Mouse (Mus musculus): ENCODE measurements around the gene Mrpl2. TPM values are rescaled to one million over a fixed set of nuclear protein-coding genes. Genes with fewer than 3 reads are reported as not detected.

The Mrpl2 gene
- polyA plus RNA-seq, 1 experiment from 2014 or later = 106 TPM

DNA sequence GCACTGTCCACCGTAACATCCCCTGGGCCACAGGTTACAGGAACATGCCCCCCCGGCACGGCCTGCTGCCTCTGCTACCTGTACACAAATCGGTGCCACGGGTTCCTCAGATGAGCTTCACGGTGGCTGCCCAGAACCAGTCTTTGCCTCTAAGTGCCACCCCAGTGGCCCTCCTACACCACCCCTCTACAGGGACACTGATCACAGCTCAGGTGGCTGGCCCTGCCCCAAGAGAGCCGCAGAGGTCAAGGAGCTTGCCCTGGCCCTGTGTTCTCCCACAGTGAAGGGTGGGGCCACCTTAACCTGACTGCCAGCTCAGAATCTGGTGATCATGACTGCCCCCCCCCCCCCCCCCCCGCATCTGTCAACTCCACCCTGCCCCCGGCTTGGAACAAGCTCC, 32.4 kb downstream of the Mrpl2 start, which contains the start of gene Mea1:
Mea1 (plus strand) TSS at position 378 of the 400 bp plus-strand sequence.
- 92% methylated on average over 7 of the region's 9 CpGs for WGBS (ENCODE audit: insufficient replicate concordance)
- Histone ChIP-seq H3K36me3 (peaks cover 54% of the 10 kb centered on the region), H3K9ac (peak within 1 kb of the TSS; percentile 85), H3K4me2 (peak within 1 kb of the TSS; percentile 85), H3K4me1 (peaks cover 51% of the 10 kb centered on the region), H3K27me3 (replicated peaks) (no peaks in the 10 kb centered on the region), H3K27ac (peak within 1 kb of the TSS; percentile 90), H3K4me3 (peak within 1 kb of the TSS; percentile 81), H3K9me3 (replicated peaks) (no peaks in the 10 kb centered on the region)
- no peak for ATAC-seq

DNA sequence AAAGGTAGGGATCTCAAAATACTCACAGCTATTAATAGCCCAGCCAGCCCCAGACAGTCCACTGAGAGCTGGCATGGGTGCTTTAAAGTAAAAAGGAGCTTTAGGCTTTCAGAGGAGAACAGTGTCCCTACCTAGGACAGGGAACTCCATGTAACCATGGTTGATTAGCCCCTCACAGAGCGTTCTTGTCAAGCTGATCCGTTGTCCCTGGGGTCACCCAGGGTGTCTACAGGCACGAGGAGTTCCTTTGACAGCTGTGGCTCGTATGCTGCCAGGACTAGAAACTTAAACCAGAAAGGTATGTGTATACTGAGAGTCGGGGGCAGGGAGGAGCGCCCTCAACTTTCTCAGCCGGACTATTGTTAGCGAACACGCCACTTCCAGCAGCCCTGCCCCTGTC, 32.9 kb downstream of the Mrpl2 start:
- no peak for ATAC-seq
- H3K4me3 ChIP-seq = peak overlapping the region; percentile 81
- no peaks in the 10 kb centered on the region for H3K27me3 ChIP-seq (replicated peaks)
- peak overlapping the region; percentile 90 for H3K27ac ChIP-seq
- peaks cover 59% of the 10 kb centered on the region for H3K36me3 ChIP-seq
- no peaks in the 10 kb centered on the region for H3K9me3 ChIP-seq (replicated peaks)
- peak overlapping the region; percentile 85 for H3K4me2 ChIP-seq
- peak overlapping the region; percentile 85 for H3K9ac ChIP-seq
- WGBS (ENCODE audit: insufficient replicate concordance) = 68% methylated on average over 9 of the region's 9 CpGs
- peaks cover 48% of the 10 kb centered on the region for H3K4me1 ChIP-seq

DNA sequence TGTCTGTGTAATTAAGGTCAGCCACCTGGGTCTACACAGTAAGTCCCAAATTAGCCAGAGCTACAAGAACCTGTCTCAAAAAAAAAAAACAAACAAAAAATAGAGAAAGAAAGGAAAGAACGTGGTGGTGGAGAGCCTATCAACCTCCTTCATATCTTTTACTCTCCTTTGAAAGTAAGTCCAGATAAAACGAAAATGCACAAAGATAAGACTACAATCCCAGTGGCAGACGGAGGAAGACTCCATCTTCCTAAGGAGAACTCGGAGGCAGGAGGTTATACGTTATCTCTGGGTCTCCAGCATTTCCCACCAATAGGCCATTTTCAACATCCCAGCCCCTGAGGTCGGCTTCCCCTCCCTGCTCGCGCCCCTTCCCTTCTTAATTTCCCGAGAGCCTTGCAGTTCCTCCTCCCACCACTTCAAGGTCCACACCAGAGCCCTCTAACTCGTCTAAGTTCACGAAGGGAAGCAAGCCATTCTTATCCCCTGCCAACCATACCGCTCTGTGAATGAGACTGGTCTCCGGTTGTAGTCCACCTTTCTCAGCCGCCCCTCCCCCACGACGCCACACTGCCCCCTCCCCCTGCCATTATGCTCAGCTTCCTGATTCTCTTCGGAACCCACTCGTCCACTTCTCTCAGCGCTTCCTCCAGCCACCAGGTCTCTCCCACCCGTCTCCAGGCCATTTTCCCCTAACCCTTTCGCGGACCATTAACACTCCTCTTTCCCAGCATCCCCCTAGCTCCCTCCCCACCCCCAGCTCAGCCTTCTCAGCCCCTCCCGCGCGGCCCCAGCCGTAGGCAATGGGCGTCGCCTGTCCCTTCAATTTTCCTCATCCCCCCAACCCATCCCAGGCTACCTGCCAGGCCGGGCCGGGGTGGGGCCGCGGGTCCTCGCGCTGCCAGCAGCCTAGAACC, 34.1 kb downstream of the Mrpl2 start:
- Histone ChIP-seq H3K4me3 (peak overlapping the region; percentile 81), H3K9ac (peak overlapping the region; percentile 85), H3K36me3 (peaks cover 64% of the 10 kb centered on the region), H3K4me1 (peaks cover 39% of the 10 kb centered on the region), H3K9me3 (replicated peaks) (no peaks in the 10 kb centered on the region), H3K27ac (peak overlapping the region; percentile 90), H3K4me2 (peak overlapping the region; percentile 85), H3K27me3 (replicated peaks) (no peaks in the 10 kb centered on the region)
- WGBS (ENCODE audit: insufficient replicate concordance) = under 1% methylated on average over 34 of the region's 34 CpGs
- ATAC-seq = peak; percentile 1; the same call in 1 of the 2 replicates

DNA sequence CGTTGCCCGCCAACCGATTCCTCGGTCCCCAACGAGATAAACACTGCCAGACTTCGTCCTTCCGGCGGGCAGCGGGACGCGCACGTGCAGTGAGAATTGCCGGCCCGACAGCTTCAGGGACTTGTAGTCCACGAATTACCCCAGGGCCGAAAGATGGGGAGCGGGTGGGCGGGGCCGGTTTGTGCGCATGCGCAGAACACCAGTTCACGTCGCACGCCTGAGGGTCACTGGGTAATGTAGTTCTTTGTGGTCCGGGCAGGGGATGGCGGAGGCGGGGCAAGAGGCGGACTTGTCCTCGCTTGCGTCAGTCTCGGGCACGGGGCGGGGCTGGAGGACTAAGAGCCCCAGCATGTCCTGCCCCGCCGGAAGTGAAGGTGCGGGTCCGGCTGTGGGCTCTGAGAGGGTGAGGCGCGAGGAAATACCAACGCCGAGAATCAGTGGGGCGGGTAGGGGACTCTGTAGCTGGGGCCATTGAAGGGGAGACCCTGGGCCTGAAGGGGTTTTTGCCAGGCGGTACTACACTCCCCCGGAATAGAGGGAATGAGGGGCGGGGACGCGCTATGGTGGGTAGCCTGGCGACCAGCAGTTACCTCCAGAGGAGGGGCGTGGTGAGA, 34.8 kb downstream of the Mrpl2 start, which contains the start of gene Klhdc3:
Klhdc3 (minus strand) TSS at position 155 of the 614 bp plus-strand sequence.
- peak within 1 kb of the TSS; percentile 85 for H3K9ac ChIP-seq
- H3K4me2 ChIP-seq = peak within 1 kb of the TSS; percentile 85
- H3K4me1 ChIP-seq = peaks cover 36% of the 10 kb centered on the region
- no peaks in the 10 kb centered on the region for H3K27me3 ChIP-seq (replicated peaks)
- under 1% methylated on average over 49 of the region's 49 CpGs for WGBS (ENCODE audit: insufficient replicate concordance)
- H3K36me3 ChIP-seq = peaks cover 64% of the 10 kb centered on the region
- H3K9me3 ChIP-seq (replicated peaks) = no peaks in the 10 kb centered on the region
- ATAC-seq = peak; percentile 97
- peak within 1 kb of the TSS; percentile 90 for H3K27ac ChIP-seq
- H3K4me3 ChIP-seq = peak within 1 kb of the TSS; percentile 81

DNA sequence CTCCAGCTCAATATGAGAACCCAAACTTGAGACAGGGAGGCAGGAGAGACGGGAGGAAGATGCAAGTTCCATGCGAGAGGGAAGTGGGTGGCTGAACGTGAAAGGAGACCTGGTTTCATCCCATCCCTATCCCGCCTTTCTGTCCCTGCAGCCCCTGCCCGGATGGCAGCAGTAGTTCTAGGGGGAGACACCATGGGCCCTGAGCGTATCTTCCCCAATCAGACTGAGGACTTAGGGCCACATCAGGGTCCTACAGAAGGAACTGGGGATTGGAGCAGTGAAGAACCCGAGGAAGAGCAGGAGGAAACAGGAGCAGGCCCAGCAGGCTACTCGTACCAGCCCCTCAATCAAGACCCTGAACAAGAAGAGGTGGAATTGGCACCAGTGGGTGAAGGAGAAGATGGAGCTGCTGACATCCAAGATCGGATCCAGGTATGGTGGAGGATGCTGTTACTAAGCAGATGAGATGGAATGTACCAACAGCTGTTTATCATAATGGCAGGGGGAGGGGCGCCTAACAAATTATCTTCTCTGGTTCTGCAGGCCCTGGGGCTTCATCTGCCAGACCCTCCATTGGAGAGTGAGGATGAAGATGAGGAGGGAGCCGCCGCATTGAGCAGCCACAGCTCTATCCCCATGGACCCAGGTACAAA, 35.6 kb downstream of the Mrpl2 start:
- peaks cover 36% of the 10 kb centered on the region for H3K4me1 ChIP-seq
- no peak for ATAC-seq
- peak overlapping the region; percentile 73 for H3K9ac ChIP-seq
- peak overlapping the region; percentile 85 for H3K4me2 ChIP-seq
- 25% methylated on average over 12 of the region's 12 CpGs for WGBS (ENCODE audit: insufficient replicate concordance)
- peak overlapping the region; percentile 63 for H3K27ac ChIP-seq
- H3K27me3 ChIP-seq (replicated peaks) = no peaks in the 10 kb centered on the region
- H3K4me3 ChIP-seq = peak overlapping the region; percentile 81
- H3K36me3 ChIP-seq = peaks cover 64% of the 10 kb centered on the region
- no peaks in the 10 kb centered on the region for H3K9me3 ChIP-seq (replicated peaks)

DNA sequence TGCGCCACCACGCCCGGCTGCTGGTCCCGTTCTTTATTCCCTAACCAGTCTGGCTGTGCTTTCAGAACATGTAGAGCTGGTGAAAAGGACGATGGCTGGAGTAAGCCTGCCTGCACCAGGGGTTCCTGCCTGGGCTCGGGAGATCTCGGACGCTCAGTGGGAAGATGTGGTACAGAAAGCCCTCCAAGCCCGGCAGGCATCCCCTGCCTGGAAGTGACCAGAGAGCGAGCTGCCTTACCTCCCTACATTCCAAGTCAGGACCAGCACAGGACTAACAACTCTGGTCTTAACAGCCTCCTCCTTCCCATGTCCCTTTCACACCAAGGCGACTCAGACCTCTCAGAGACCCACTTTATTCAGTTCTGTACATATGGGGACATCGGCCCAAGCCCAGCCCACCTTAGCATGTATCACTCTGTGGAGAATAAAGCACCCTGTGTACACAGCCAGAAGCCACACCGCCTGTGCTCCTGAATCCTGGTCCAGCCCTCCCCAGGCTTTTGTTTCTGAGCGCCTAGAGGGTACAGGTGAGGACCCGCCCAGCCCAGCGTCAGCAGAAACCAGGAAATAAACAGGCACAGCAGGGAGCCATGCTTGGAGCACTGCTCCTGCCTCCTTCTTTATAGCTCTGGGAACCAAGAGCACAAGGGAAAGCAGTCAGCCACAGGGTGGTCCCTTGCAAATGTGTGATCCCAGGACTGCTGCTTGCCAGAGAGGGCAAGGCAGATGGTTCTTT, 36.8 kb downstream of the Mrpl2 start:
- H3K9me3 ChIP-seq (replicated peaks) = no peaks in the 10 kb centered on the region
- H3K9ac ChIP-seq = no peak overlapping the region
- H3K4me1 ChIP-seq = peaks cover 36% of the 10 kb centered on the region
- no peak overlapping the region for H3K27ac ChIP-seq
- H3K27me3 ChIP-seq (replicated peaks) = no peaks in the 10 kb centered on the region
- H3K36me3 ChIP-seq = peaks cover 64% of the 10 kb centered on the region
- H3K4me2 ChIP-seq = no peak overlapping the region
- no peak overlapping the region for H3K4me3 ChIP-seq
- no peak for ATAC-seq
- WGBS (ENCODE audit: insufficient replicate concordance) = 87% methylated on average over 16 of the region's 16 CpGs

DNA sequence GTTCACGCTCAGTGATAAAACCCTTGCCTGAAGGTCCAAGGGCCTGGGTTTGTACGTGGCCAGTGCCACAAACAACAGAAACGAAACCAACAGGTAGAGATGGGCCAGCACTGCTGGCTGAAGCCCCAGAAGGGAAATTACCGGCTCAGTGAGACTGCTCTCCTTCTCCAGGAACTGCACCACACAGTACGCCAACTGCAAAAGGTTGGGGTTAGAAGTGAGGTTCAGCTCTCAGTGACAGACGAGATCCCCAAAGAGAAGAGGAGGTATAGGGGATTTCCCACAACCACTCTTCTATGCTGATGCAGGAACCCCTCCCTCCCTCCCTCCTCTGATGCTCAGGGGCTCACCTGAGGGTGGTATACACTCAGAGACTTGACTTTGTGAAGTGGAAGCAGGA, 39.9 kb downstream of the Mrpl2 start:
- H3K9ac ChIP-seq = no peak overlapping the region
- no peaks in the 10 kb centered on the region for H3K27me3 ChIP-seq (replicated peaks)
- peaks cover 69% of the 10 kb centered on the region for H3K36me3 ChIP-seq
- no peak overlapping the region for H3K27ac ChIP-seq
- peaks cover 17% of the 10 kb centered on the region for H3K4me1 ChIP-seq
- no peaks in the 10 kb centered on the region for H3K9me3 ChIP-seq (replicated peaks)
- no peak for ATAC-seq
- WGBS (ENCODE audit: insufficient replicate concordance) = 79% methylated on average over 6 of the region's 6 CpGs
- no peak overlapping the region for H3K4me3 ChIP-seq
- no peak overlapping the region for H3K4me2 ChIP-seq

DNA sequence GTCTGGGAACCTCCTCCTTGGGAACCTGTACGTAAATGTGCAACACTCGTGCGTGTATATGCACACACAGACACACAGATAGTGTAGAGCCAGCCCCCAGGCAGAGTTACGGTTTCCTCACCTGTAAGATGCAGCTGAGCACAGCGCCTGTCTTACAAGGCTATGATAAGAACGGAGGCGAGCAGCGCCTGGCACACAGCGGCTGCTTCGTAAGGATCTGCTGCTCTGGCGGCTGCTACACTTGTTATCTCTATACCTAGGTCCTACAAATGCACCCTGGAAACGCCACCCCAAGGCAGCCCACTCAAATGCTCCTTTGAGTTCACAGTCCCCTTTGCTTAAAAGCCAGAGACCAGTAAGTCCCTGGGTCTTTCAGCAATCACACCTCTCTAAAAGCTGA, 44.6 kb downstream of the Mrpl2 start:
- Histone ChIP-seq H3K9me3 (replicated peaks) (no peaks in the 10 kb centered on the region), H3K4me3 (no peak overlapping the region), H3K27me3 (replicated peaks) (no peaks in the 10 kb centered on the region), H3K4me2 (peak overlapping the region; percentile 39), H3K9ac (no peak overlapping the region), H3K4me1 (peaks cover 12% of the 10 kb centered on the region), H3K36me3 (peaks cover 49% of the 10 kb centered on the region), H3K27ac (peak overlapping the region; percentile 39; the same call in 1 of the 2 replicates)
- 34% methylated on average over 12 of the region's 12 CpGs for WGBS (ENCODE audit: insufficient replicate concordance)
- ATAC-seq = peak; percentile 83

DNA sequence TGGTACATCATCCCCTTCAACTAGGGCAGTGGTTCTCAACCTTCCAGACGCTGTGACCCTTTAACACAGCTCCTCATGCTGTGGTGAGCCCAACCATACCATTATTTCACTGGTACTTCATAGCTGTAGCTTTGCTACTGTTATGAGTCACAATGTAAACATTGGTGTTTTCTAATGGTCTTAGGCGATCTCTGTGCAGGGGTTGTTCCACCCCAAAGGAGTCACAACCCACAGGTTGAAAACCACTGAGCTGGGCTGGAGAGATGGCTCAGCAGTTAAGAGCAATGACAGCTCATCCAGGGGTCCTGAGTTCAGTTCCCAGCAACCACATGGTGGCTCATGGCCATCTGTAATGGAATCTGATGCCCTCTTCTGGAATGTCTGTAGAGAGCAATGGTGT, 45.4 kb downstream of the Mrpl2 start:
- 76% methylated on average over 2 of the region's 2 CpGs for WGBS (ENCODE audit: insufficient replicate concordance)

DNA sequence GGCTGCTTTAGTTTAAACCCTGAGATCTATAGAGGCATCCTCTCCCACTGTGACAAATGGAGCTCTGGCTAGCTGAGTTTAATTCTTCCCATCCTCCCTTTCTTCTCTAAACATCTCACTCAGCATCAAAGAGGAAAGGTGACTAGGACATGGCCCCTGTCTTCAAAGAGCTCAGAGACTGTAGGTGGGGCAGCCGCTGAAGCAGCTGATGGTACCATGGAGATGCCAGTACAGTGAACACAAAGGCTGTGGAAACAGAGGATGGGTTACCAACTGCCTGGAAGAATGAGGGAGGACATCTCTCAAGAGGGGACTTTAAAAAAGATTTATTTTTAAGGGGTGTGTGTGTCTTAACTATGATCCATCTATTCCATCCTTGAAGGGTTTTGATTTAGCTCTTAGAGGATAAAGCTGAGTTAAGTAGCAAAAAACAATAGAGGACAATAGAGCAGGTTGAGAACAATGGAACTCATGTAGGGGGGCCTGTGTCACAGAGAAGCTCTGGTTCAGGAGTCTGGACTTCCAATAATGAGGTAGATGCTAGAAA, 48.6 kb downstream of the Mrpl2 start:
- Histone ChIP-seq H3K4me3 (no peak overlapping the region), H3K27me3 (replicated peaks) (no peaks in the 10 kb centered on the region), H3K9ac (no peak overlapping the region), H3K27ac (no peak overlapping the region), H3K4me2 (no peak overlapping the region), H3K4me1 (peaks cover 19% of the 10 kb centered on the region), H3K36me3 (peaks cover 34% of the 10 kb centered on the region), H3K9me3 (replicated peaks) (no peaks in the 10 kb centered on the region)
- ATAC-seq = no peak
- 85% methylated on average over 1 of the region's 1 CpGs for WGBS (ENCODE audit: insufficient replicate concordance)

More for the DNA sequence above, 45.4 kb downstream of the Mrpl2 start:
- Histone ChIP-seq H3K36me3 (peaks cover 42% of the 10 kb centered on the region), H3K27me3 (replicated peaks) (no peaks in the 10 kb centered on the region), H3K4me1 (peaks cover 12% of the 10 kb centered on the region), H3K27ac (peak overlapping the region; percentile 39; the same call in 1 of the 2 replicates), H3K4me2 (peak overlapping the region; percentile 39; the same call in 1 of the 2 replicates), H3K9me3 (replicated peaks) (no peaks in the 10 kb centered on the region), H3K9ac (no peak overlapping the region), H3K4me3 (no peak overlapping the region)
- no peak for ATAC-seq

DNA sequence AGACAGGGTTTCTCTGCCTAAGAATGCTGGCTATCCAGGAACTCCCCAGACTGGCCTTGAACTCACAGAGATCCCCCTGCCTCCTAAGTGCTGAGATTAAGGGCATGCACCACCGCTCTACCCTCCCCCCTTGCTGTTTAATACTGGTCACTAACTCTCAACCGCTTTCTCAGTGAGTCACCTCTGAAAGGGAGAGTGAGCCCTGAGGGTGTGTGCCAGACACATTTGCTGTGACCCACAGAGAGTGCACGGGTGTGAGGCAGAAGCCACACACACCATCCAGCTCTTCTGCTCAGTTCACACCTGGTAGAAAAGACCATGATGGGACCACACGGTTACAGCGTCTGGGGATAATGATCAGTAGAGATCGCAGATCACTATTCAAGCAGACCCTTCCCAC, 52.5 kb downstream of the Mrpl2 start:
- no peak overlapping the region for H3K4me3 ChIP-seq
- H3K27me3 ChIP-seq (replicated peaks) = no peaks in the 10 kb centered on the region
- 85% methylated on average over 6 of the region's 6 CpGs for WGBS (ENCODE audit: insufficient replicate concordance)
- no peak overlapping the region for H3K27ac ChIP-seq
- no peak for ATAC-seq
- H3K4me2 ChIP-seq = no peak overlapping the region
- H3K4me1 ChIP-seq = peaks cover 42% of the 10 kb centered on the region
- H3K9ac ChIP-seq = no peak overlapping the region
- H3K9me3 ChIP-seq (replicated peaks) = no peaks in the 10 kb centered on the region
- H3K36me3 ChIP-seq = peaks cover 34% of the 10 kb centered on the region

Data from liver, embryonic 12.5 days (tissue).